Mouse (Mus musculus): ENCODE measurements around the gene G6pc2.

G6pc2 gene

DNA sequence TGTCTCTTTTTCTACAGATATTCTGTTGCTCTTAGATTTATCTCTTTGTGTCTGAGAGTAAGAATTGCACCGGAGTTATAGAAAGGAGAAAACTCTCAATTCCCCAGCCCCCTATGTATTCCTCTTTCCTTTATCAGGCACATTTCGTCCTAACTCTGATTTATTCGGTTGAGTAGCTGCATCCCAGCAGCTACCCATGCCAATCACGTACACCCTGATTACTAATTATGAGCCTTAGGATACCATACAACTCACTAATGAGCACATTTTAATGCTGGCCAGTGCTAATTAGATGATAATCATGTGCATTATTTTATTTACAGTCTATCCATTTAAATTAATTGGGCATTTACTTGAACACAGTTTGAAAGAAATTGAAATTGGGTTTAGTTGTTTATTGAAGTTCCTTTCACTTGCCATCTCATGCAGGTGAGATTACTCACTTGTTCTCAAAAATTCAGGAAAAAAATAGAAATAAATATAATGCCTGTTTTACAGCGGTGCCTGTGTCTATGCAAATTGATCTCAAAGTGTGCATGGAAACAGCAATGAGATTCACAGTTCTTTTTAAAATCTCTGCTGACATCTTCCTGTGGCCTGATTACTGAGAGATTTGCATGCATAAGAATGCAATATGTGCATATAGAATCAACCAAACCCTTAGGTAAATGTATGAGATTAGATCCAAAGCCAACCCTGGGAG is 24.3 kb downstream of the G6pc2 start:
- DNase-seq (ENCODE audit: low read depth in 2 of 2, low spot score in 2 of 2) = no peak

DNA sequence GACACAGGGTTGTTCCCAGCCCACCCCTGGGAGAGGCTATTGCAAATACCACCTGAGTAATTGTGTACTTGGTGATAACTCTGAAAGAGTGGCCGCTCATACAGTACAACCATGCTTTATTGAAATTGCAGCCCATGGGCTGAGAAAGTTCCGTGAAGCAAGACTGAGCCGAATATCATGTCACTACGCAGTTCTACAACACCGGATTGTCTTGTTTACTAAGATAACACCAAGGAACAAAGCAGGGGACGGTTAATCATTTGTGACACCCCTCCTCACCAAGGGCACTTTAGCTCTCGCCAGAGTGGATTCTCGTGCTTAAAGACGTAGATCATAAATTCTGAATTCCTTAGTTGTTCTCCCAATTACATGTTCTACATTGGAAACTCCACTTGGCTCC is 28.4 kb downstream of the G6pc2 start:
- no peak for DNase-seq (ENCODE audit: low read depth in 2 of 2, low spot score in 2 of 2)

DNA sequence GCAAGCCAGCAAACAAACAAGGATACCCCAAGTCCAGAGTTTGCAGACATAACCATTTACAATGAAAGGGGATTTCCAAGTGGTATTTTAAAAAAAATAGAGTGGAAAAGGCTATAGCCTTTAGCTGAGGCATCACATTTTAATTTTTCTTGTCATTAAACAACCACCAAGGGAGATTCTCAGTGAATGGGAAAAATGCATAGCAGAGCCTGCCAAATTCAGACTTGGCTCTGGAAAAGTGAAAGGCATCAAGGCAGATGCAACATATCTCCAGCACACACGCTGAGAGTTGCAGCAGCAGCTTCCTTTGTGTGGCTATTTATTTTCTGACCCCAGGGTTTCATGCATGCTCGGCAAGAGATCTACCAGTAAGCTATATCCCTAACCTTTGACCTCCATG is 34.1 kb downstream of the G6pc2 start:
- no peak for DNase-seq (ENCODE audit: low read depth in 2 of 2, low spot score in 2 of 2)

GRCm38 (mm10) chr2:69247081-69247480 is 36.2 kb downstream of the G6pc2 start:
- no peak for DNase-seq (ENCODE audit: low read depth in 2 of 2, low spot score in 2 of 2)

DNA sequence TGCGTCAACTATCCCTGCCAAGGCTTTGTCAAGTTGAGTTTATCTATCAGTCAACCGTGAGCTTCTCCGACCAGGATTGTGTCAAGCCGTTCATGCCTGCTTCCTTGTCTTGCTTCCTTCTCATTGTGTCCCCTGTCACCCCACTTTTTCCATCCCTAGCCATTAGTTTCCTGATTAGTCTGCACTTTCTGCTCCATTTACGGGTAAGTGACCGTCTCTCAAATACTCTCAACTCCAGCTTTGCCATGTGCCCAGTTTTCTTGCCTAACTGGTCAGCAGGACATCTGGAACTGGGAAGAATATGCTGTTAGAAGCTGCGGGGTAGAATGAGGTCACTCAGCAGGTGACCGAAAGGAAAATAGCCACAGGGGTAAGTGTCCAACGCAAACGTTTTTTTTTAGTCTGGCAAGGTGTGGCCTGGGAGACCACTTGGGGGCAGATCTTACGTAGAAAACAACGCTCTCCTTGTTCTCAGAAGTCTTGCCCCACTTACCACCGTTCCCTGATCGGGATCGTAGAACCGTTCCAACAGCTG is 37.4 kb downstream of the G6pc2 start:
- DNase-seq (ENCODE audit: low read depth in 2 of 2, low spot score in 2 of 2) = no peak

- no peak for DNase-seq (ENCODE audit: low read depth in 2 of 2, low spot score in 2 of 2)
Measured at GRCm38 (mm10) chr2:69264069-69264618, 53.3 kb downstream of the G6pc2 start.

GRCm38 (mm10) chr2:69275875-69276274 is 65.0 kb downstream of the G6pc2 start:
- no peak for DNase-seq (ENCODE audit: low read depth in 2 of 2, low spot score in 2 of 2)

All from CD8-positive naive resting alpha-beta T cell, adult 2 months (primary cell).